Mouse (Mus musculus) MEL (cell line): Measurements from ENCODE around the gene Tmem30c.

Source experiments
- KAT2A ChIP-seq: conservative IDR thresholded peaks from 2 replicates; pipeline ENCODE4 v1.6.1; 2012; ENCODE audit warnings: low read depth, low read length, improper control_type of control experiment, inconsistent platforms
- NELFE ChIP-seq: IDR thresholded peaks from 2 replicates; pipeline ENCODE4 v1.6.1; 2011; ENCODE audit warnings: low read depth, low read length, improper control_type of control experiment

GRCm38 (mm10) chr16:57317127-57317526 lies 24.5 kb upstream of the Tmem30c start:
- TF ChIP-seq NELFE, result no peak
- no peak for TF ChIP-seq KAT2A
